In genomic region chr1:40354665-40355064, GRCm38 (mm10) we compare ENCODE assay signal across 30 mouse cellular contexts. TPM values are rescaled to one million over a fixed set of nuclear protein-coding genes. Genes with fewer than 3 reads are reported as not detected.
DNase-seq lines count a peak whose midpoint lies in the region; ATAC-seq and TF ChIP-seq lines count a peak whose summit lies in the region.
"Had no signal": no experiment of that assay in that cellular context is flagged by ENCODE, and none has a peak within 500 bp of the region (broad histone marks: within the 10 kb centered on the region; RNA-seq: fewer than 3 reads in every experiment).

No protein-coding gene starts in this region.

- TF ChIP-seq RAD21 in MEL (IDR thresholded peaks at IDR 0.05; ENCODE audit: low read depth, low read length), result no peak

- no peak overlapping the region for H3K4me3 ChIP-seq in lung, embryonic 15.5 days
- no peak overlapping the region for H3K4me3 ChIP-seq in MEL (ENCODE audit: control insufficient read depth in 1 of 2, insufficient read depth in 1 of 2, low read depth in 2 of 2, low read length in 2 of 2)
- no peak overlapping the region for H3K4me3 ChIP-seq in hindbrain, postnatal 0 days (ENCODE audit: low read length)
- H3K4me3 ChIP-seq: embryonic facial prominence, embryonic 12.5 days; embryonic facial prominence, embryonic 15.5 days; heart, embryonic 12.5 days; heart, embryonic 15.5 days; hindbrain, embryonic 10.5 days; hindbrain, embryonic 13.5 days had no signal

- H3K9me3 ChIP-seq in lung, embryonic 15.5 days, result no peaks in the 10 kb centered on the region
- H3K9me3 ChIP-seq in MEL (replicated peaks; ENCODE audit: insufficient read depth, low read length), result no peaks in the 10 kb centered on the region
- no peaks in the 10 kb centered on the region for H3K9me3 ChIP-seq in hindbrain, postnatal 0 days (ENCODE audit: low read length)
- H3K9me3 ChIP-seq: embryonic facial prominence, embryonic 12.5 days; embryonic facial prominence, embryonic 15.5 days; heart, embryonic 12.5 days; heart, embryonic 15.5 days; hindbrain, embryonic 10.5 days; hindbrain, embryonic 13.5 days had no signal

- WGBS in lung, embryonic 15.5 days, result 90% methylated on average over 3 of the region's 3 CpGs
- 86% methylated on average over 3 of the region's 3 CpGs for WGBS in hindbrain, postnatal 0 days

- H3K79me2 ChIP-seq in MEL (ENCODE audit: control insufficient read depth, insufficient read depth, low read length, poor library complexity), result no peaks in the 10 kb centered on the region

- TF ChIP-seq EP300 in MEL (IDR thresholded peaks at IDR 0.05; ENCODE audit: low read depth in 1 of 2, low read length in 2 of 2), result peak; percentile 60 to 75

- H3K9ac ChIP-seq in lung, embryonic 15.5 days, result no peak overlapping the region
- no peak overlapping the region for H3K9ac ChIP-seq in MEL (ENCODE audit: control insufficient read depth, low read depth, low read length, poor library complexity, severe bottlenecking)
- no peak overlapping the region for H3K9ac ChIP-seq in hindbrain, postnatal 0 days (replicated peaks; ENCODE audit: low read length)
- H3K9ac ChIP-seq: embryonic facial prominence, embryonic 12.5 days; embryonic facial prominence, embryonic 15.5 days; forebrain, postnatal 0 days; heart, embryonic 12.5 days; heart, embryonic 15.5 days; hindbrain, embryonic 13.5 days had no signal

- no peak for ATAC-seq in lung, embryonic 15.5 days (ENCODE audit: borderline replicate concordance, extremely low read depth, low FRiP score, low TSS enrichment)
- peak; percentile 17 for ATAC-seq in granulocyte monocyte progenitor cell, adult 5-6 weeks (replicated peaks; ENCODE audit: poor library complexity, severe bottlenecking)
- ATAC-seq in hindbrain, postnatal 0 days, result no peak
- ATAC-seq: CD4-positive, CD25-positive, alpha-beta regulatory T cell, adult 4 months; forebrain, embryonic 14.5 days; forebrain, postnatal 0 days; hindbrain, embryonic 16.5 days; inflammation-experienced regulatory T-cells, adult 6 months; intestine, embryonic 16.5 days; Patski had no signal

- no peak for DNase-seq in lung, postnatal 14 days
- peak; percentile 69 for DNase-seq in MEL (ENCODE audit: low read depth, low spot score)
- peak; percentile 4 for DNase-seq in splenic B cell, adult 2 months (ENCODE audit: low read depth, low spot score)
- DNase-seq in hindbrain, postnatal 0 days (ENCODE audit: low spot score), result no peak
- DNase-seq in cerebellum, adult 11 months, result no peak
- DNase-seq: adrenal gland, postnatal 10 days; adrenal gland, postnatal 36 days; cerebellum, adult 11-12 months; cerebellum, adult 8-10 months; cerebellum, postnatal 10 days; cerebellum, postnatal 36 days; forebrain, postnatal 0 days; gastrocnemius, postnatal 25 days; heart, postnatal 10 days; heart, postnatal 36 days had no signal

- H3K36me3 ChIP-seq in lung, embryonic 15.5 days, result no peaks in the 10 kb centered on the region
- H3K36me3 ChIP-seq in MEL (ENCODE audit: control insufficient read depth in 1 of 2, insufficient read depth in 2 of 2, low read length in 2 of 2), result peaks cover 0 to 54% of the 10 kb centered on the region in 2 experiments; a peak in 2 of 4 replicates
- H3K36me3 ChIP-seq in splenic B cell, adult 2 months (ENCODE audit: control insufficient read depth, insufficient read depth, low read length, poor library complexity, severe bottlenecking), result no peaks in the 10 kb centered on the region
- no peaks in the 10 kb centered on the region for H3K36me3 ChIP-seq in hindbrain, postnatal 0 days (ENCODE audit: insufficient read depth, low read length)
- H3K36me3 ChIP-seq: embryonic facial prominence, embryonic 12.5 days; heart, embryonic 12.5 days; heart, embryonic 15.5 days; hindbrain, embryonic 10.5 days; hindbrain, embryonic 13.5 days had no signal

- peaks cover 31% of the 10 kb centered on the region for H3K4me1 ChIP-seq in lung, embryonic 15.5 days
- H3K4me1 ChIP-seq in MEL (ENCODE audit: control insufficient read depth in 1 of 2, insufficient read depth in 2 of 2, low read length in 2 of 2), result peaks cover 19 to 67% of the 10 kb centered on the region in 2 experiments
- no peaks in the 10 kb centered on the region for H3K4me1 ChIP-seq in hindbrain, postnatal 0 days (ENCODE audit: insufficient read depth, low read length)
- H3K4me1 ChIP-seq: hindbrain, embryonic 13.5 days had no signal

- no peak overlapping the region for H3K4me2 ChIP-seq in lung, embryonic 15.5 days
- H3K4me2 ChIP-seq in hindbrain, postnatal 0 days (ENCODE audit: low read depth, low read length), result no peak overlapping the region
- H3K4me2 ChIP-seq: embryonic facial prominence, embryonic 12.5 days; embryonic facial prominence, embryonic 15.5 days; heart, embryonic 12.5 days; heart, embryonic 15.5 days; hindbrain, embryonic 13.5 days had no signal

- H3K27me3 ChIP-seq in lung, embryonic 15.5 days, result no peaks in the 10 kb centered on the region
- H3K27me3 ChIP-seq in MEL (ENCODE audit: control insufficient read depth in 1 of 2, insufficient read depth in 2 of 2, low read length in 2 of 2), result no peaks in the 10 kb centered on the region
- no peaks in the 10 kb centered on the region; the same call in 1 of the 2 replicates for H3K27me3 ChIP-seq in splenic B cell, adult 2 months (ENCODE audit: control insufficient read depth, insufficient read depth, low read length, poor library complexity, severe bottlenecking)
- H3K27me3 ChIP-seq in hindbrain, postnatal 0 days (ENCODE audit: insufficient read depth, low read length), result no peaks in the 10 kb centered on the region
- H3K27me3 ChIP-seq: embryonic facial prominence, embryonic 12.5 days; embryonic facial prominence, embryonic 15.5 days; heart, embryonic 12.5 days; heart, embryonic 15.5 days; hindbrain, embryonic 13.5 days; Patski had no signal

- no peak for TF ChIP-seq CTCF in MEL (IDR thresholded peaks at IDR 0.05 in 2 of 3, conservative IDR thresholded peaks at IDR 0.05 in 1 of 3; ENCODE audit: control insufficient read depth in 1 of 3, insufficient read depth in 1 of 3, low read depth in 2 of 3, low read length in 3 of 3, poor library complexity in 1 of 3, severe bottlenecking in 1 of 3)
- TF ChIP-seq CTCF in hindbrain, postnatal 0 days (IDR thresholded peaks at IDR 0.05; ENCODE audit: low read depth), result no peak

- TF ChIP-seq POLR2A in MEL (IDR thresholded peaks at IDR 0.05; ENCODE audit: control insufficient read depth in 1 of 2, insufficient read depth in 1 of 2, low read depth in 1 of 2, low read length in 2 of 2, poor library complexity in 1 of 2), result no peak

- 0 out of 2 replicates have a peak overlapping the region, but pooled peaks have one; percentile 53 for H3K27ac ChIP-seq in lung, embryonic 15.5 days
- H3K27ac ChIP-seq in MEL (ENCODE audit: control insufficient read depth, low read depth, low read length), result peak overlapping the region; percentile 42; the same call in 1 of the 2 replicates
- no peak overlapping the region for H3K27ac ChIP-seq in hindbrain, postnatal 0 days
- H3K27ac ChIP-seq: embryonic facial prominence, embryonic 12.5 days; embryonic facial prominence, embryonic 15.5 days; heart, embryonic 15.5 days; hindbrain, embryonic 10.5 days; hindbrain, embryonic 13.5 days had no signal

TF ChIP-seq in MEL, 35 proteins besides CTCF, POLR2A, EP300 and RAD21:
- peak; percentile 64 for TF ChIP-seq GATA1 (IDR thresholded peaks at IDR 0.05; ENCODE audit: low read depth, low read length)
- 0 out of 2 replicates have a peak, but pooled peaks have one; percentile 40 for TF ChIP-seq ETS1 (IDR thresholded peaks at IDR 0.05; ENCODE audit: low read depth, low read length)
- peak; percentile 31; the same call in 1 of the 2 replicates for TF ChIP-seq MYC (IDR thresholded peaks at IDR 0.05; ENCODE audit: low read depth, low read length)
- TF ChIP-seq TCF12 (IDR thresholded peaks at IDR 0.05; ENCODE audit: low read depth, low read length), result no peak
- TF ChIP-seq TBP (IDR thresholded peaks at IDR 0.05; ENCODE audit: low read depth, low read length), result peak; percentile 85
- peak; percentile 69 for TF ChIP-seq ZNF384 (IDR thresholded peaks at IDR 0.05; ENCODE audit: low read depth, low read length)
- TF ChIP-seq POLR2AphosphoS2 (IDR thresholded peaks at IDR 0.05; ENCODE audit: low read length), result no peak
- TF ChIP-seq RCOR1 (IDR thresholded peaks at IDR 0.05; ENCODE audit: low read depth, low read length), result peak; percentile 77
- 0 out of 2 replicates have a peak, but pooled peaks have one; percentile 21 for TF ChIP-seq SIN3A (IDR thresholded peaks at IDR 0.05; ENCODE audit: low read length)

RNA-seq across cellular contexts. Expression of gene Il1rl2, which starts 30.3 kb away (rescaled TPM):
- 11.1 and 13.0 TPM in 2 replicates for polyA plus RNA-seq in lung, embryonic 15.5 days (2015; fragmentation: Nextera tagmentation; extraction: Ambion mirVana)
- 0.07 and 0.08 TPM in 2 replicates for total RNA-seq in MEL (2012; rRNA removed)
- under 1 TPM in 1 of 2 experiments, not detected in 1; 0.04 TPM for polyA plus RNA-seq in MEL (2012; ENCODE audit: insufficient read depth in 1 of 2, insufficient read length in 2 of 2, low read depth in 1 of 2, low replicate concordance in 2 of 2, missing spikeins in 1 of 2)
- total RNA-seq in granulocyte monocyte progenitor cell, adult 5-6 weeks (2014; fragmentation: Nextera tagmentation), result 13.4 and 14.5 TPM in 2 replicates
- total RNA-seq in granulocyte monocyte progenitor cell, adult 5-6 weeks (2017), result 8.7 and 10.8 TPM in 2 replicates
- total RNA-seq in hindbrain, postnatal 0 days (2014; rRNA removed), result 0.42 and 1.3 TPM in 2 replicates
- polyA plus RNA-seq in hindbrain, postnatal 0 days (2015; fragmentation: Nextera tagmentation; extraction: Ambion mirVana), result 0.52 and 0.76 TPM in 2 replicates
- polyA plus RNA-seq: C2C12, Patski had no signal

Comparison
In these comparisons a context has a peak if more than half of its experiments do, and no peak if none do; other contexts are left out.
1. DNase-seq: peak in MEL (single experiment) and splenic B cell, adult 2 months (single experiment); none in lung, postnatal 14 days (single experiment), hindbrain, postnatal 0 days (single experiment) and cerebellum, adult 11 months (single experiment).